Mouse (Mus musculus) lung, adult 2 months (tissue): ENCODE data around the gene Fbxl17.

Experiments used
- CTCF ChIP-seq: fragments of 200-500 bp; IDR thresholded peaks from 2 replicates; pipeline ENCODE4 v1.5.1; 2011; ENCODE audit warnings: mild to moderate bottlenecking, low read length, control low read depth; ENCODE audit not compliant: insufficient read depth
- POLR2A ChIP-seq: fragments of 200-500 bp; IDR thresholded peaks from 2 replicates; pipeline ENCODE4 v1.6.1; 2011; ENCODE audit warnings: low read depth, mild to moderate bottlenecking, control low read depth, low read length, borderline replicate concordance; ENCODE audit errors: extremely low read depth

GRCm38 (mm10) chr17:63184844-63185504 is 314.8 kb downstream of the Fbxl17 start:
- no peak for TF ChIP-seq CTCF
- TF ChIP-seq POLR2A, result no peak
